Mouse (Mus musculus) frontal cortex, postnatal 10 days (tissue): Measurements from ENCODE around the gene Cxcl14.

ENCODE experiments used
- DNase-seq, 2 experiments: peaks; one replicate each; pipeline ENCODE4 v3.0.0; 2022; ENCODE audit warnings: low spot score in 2 of 2, mixed read lengths in 1 of 2

The Cxcl14 gene

DNA sequence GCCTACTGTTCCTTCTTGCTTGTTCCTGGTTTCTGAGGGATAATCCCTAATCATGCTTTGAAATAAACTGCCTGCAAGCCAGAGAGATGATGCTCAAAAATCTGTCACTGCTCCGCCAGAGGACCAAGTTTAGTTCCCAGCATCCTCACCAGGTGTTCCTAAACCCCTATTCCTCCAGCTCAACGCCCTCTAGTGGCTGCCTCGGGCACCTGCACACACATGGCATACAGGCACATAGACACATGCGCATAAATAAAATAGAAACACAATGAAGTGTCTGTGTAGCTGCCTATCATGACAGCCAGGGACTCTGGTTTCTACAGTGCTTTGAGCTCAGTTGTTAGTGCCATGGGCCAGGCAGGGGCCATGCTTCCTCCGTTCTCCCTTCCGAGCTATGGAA is 6.4 kb downstream of the Cxcl14 start:
- no peak for DNase-seq

- DNase-seq, result no peak
Observed at GRCm38 (mm10) chr13:56289261-56289660, 7.1 kb downstream of the Cxcl14 start.

GRCm38 (mm10) chr13:56288601-56289000 is 7.8 kb downstream of the Cxcl14 start:
- no peak for DNase-seq

- no peak for DNase-seq
Observed at GRCm38 (mm10) chr13:56287091-56287490, 9.3 kb downstream of the Cxcl14 start.

DNA sequence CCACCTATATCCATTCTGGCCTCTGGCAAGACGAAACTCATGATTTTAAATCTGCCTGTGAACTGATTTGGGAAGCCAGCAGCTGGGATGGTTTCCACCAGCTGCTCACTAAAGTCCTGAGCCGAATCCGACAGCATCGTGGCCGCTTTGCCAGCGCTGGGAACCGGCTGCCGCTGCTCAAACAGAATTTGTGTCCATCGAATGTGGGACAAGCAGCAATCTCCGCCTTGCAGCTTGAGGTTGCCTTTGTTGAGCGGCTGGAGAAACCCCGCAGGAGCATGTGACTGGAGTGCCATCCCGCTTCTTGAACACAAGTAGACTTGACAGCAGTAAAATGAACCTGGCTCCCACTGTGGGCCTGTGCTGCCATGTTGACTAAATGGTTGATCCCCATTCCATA is 13.0 kb downstream of the Cxcl14 start:
- DNase-seq, result no peak

GRCm38 (mm10) chr13:56280356-56280755 is 16.0 kb downstream of the Cxcl14 start:
- no peak for DNase-seq

- DNase-seq, result peak; percentile 40 to 86
Observed at GRCm38 (mm10) chr13:56279439-56279838, 16.9 kb downstream of the Cxcl14 start.

DNA sequence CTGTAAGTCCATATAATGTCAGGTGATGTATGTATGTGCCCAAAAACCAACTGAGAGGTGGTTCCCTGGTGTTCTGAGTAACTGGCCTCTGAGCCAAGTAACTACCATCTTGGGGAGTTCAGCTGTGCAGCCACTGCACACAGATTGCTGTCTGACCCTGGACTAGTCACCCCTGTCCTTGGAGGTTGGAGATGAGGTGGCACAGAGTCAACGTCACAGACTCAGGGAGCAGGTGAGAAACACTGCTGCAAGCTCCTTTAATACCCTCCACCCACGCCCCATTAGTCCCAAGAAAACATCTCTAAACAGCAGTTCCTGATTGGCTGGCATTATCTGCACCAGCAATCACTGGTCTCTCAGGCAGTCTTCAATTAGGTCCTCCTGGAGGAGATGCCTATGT is 21.2 kb downstream of the Cxcl14 start:
- no peak for DNase-seq

DNA sequence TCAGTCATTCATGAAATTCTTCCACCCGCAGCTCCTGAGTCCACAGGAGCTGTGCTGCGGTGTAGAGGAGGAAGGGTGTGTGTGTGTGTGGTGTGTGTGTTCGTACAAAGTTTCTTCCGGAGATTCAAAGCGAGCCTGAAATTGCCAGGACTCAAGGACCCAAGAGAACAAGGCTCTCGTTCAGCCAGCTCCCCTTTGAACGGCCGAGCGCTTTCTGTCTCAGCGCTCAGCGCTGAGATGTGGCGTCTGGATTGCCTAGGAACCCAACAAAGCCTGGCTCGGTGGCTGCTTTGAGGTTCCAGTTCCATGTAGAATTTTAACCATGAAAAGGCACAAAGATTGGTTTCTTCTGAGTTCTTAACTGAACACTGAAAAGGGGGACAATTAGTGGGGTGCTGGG is 26.2 kb downstream of the Cxcl14 start:
- DNase-seq, result peak; percentile 36 to 44

DNA sequence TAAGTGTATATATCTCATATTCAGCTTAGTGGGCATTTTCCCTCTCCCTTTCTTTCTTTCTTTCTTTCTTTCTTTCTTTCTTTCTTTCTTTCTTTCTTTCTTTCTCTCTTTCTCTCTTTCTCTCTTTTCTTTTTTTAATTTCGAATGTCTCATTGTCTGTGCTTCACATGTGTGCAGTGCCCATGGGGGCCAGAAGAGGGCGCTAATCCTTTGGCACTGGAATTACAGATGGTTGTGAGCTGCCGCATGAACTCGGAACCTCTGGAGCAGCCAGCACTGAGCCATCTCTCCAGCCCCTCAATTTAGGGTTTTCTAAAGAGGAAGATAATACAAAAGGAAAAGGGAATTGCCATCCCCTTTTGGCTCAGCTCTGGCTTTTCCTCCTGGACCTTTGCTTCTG is 29.0 kb downstream of the Cxcl14 start:
- DNase-seq, result no peak

- DNase-seq, result no peak
Observed at GRCm38 (mm10) chr13:56266435-56266834, 29.9 kb downstream of the Cxcl14 start.

DNA sequence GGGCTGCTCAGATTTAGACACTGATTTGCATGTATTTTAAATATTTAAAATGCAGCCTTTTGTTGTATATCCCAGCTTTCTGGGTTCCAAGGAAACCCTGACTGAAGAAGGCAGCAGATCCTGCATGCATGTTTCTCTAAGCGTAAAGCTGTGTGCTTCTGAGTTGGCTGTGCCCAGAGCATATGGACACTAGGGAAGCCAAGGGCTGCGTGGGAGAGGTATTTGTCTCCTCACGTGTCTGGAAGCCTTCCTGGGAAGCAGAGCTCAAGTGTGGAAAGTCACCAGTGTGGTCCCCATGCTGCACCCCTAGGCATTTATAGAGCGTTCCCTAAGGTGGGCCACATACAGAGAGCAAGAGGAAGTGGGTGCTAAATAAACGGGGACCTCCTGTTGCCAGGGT is 30.7 kb downstream of the Cxcl14 start:
- peak; percentile 38 to 59 for DNase-seq

DNA sequence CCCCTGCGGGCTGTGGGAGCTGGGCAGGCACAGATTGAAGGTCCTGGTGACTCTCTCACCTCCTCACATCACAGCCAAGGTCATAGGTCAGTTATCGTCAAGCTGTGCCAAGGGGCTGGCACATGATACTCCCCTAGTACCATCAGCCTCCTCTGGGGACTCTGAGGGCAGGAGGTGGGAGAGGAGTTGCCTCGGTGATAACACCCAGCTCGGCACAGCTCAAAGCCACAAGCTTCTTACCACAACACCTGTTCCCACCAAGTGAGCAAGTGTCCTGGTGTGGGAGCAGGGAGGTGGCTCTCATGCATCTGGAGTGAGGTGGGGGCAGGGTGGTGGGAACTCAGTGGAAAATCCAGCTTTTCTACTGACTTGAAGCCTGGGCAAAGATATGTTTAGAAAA is 34.1 kb downstream of the Cxcl14 start:
- DNase-seq, result no peak

DNA sequence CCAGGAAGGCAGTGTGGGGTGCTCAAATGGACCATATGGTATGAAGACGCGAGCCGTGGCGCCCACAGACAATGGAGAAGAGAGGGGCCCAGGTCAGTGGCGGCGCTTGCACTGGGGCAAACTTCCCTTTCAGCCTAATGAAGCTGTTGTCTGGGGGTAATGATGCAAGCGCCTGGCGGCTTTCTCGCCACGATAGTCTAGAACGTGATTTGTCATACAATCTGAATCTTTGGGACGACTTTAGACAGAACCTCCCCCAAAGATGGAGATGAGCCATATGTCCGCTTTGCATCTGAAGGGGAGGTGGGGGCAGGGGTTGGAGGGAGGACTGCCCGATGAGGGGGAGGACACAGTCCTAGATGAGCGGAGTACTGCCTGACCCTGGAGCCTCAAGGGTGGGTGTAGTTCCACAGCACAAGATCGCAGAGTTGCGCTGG is 36.0 kb downstream of the Cxcl14 start:
- DNase-seq, result no peak

- no peak for DNase-seq
Observed at GRCm38 (mm10) chr13:56259926-56260250, 36.5 kb downstream of the Cxcl14 start.

DNA sequence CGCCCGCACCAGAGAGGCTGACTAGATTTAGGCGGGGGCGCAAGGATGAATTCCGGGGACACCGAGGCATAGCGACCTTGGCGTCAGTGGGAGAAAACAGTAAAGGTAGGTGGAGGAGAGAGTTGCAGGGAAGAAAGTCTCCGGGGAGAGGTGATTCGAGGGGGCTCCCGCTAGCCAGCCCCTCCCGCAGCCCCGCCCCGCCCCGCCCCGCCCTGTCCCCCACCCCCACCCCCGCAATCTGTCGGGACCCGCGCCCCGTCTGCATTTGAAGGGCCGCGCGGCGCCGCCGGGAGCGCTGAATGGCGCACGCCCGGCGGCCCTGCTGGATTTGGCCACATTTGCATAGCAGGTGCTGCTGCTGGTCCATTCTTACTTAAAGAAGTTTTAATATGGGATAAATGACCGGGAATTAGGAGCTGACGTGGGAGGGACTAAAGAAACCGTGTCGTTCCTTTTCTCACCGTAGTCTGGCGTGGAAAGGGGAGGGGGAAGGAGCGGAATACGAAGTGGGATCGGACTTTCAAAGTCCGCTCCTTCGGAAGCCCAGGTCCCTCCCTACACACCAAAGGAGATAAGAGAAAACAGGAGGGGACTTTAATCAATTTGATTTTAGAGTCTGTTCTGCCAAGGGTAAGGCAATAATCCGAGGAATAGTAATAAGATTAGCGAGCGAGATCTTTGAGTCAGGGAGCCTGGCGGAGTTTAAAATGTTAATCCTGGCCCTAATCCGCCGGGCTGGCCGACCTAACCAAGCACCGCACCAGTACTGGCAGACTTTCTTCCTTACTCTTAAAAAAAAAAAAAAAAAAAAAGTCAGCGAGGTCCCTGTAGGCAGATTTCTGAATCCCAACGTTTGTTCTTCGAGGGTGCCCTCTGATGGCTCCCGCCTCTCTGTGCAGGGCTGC is 37.1 kb downstream of the Cxcl14 start:
- DNase-seq, result no peak

DNA sequence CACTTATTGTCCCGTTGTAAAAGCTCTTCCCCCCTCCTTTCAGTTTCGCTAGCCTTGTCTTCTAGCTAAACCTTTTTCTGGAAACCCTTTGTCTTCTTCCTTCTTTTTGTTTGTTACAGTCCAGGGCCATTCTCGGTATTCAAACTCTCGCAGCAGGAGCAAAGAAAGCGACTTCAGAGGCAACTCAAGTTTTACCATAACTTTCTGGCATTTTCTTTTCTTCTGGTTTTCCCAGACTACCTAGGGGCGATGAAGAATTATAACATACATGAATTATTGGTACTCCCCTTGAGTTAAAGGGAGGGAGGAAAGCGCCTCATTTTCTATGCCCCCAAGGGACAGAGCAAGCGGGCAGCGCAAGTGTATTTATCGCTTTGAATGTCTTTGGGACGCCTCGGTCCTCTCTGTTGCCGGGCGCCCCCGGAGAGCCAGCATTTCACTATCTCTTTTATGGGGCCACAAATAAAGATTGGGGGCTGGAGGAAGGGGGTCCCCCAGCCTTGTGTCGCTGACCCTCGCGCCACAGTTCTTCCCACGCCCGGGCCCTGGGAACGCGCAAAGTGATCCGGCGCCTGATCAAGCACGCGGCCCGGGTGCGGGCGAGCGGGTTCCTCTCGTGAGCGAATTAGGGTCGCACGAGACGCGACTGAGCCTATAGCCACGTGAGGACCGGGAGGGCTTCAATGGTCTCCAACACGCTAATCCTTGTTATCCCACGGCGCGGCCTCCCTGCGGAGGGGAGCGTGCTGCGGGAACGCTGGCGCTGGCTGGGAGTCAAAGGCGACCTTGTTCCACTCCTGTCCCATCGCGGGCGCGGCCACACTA is 37.9 kb downstream of the Cxcl14 start:
- no peak for DNase-seq

- DNase-seq, result no peak
Observed at GRCm38 (mm10) chr13:56257469-56258153, 38.7 kb downstream of the Cxcl14 start.

DNA sequence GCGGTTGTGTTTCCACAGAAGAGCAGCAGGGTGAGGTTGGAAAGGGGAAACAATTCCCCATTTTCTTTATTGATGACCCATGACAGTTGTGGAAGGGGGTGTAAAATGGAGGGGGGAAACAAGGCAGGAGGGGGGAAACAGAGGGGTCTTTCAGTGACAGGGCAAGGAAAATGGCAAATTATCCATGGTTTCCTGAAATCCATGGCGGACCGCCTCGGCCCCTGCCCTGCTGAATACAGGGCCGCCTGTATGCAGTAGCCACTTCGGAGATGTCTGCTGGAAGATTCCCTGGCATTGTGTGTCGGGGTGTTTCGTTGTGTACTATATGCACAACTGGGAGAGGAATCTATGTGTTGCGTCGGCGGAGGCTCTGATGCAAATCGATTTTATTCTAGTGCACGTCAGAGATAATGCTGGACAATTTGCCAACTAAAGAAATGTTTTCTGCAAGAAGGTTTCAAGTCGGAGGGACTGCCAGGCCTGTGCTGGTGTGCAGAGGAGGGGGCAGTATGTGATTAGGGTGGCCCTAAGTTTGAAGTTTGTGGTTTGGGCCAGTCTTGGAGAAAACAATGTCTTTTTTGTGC is 39.5 kb downstream of the Cxcl14 start:
- no peak for DNase-seq

GRCm38 (mm10) chr13:56253379-56253778 is 43.0 kb downstream of the Cxcl14 start:
- DNase-seq, result no peak

- DNase-seq, result no peak
Observed at GRCm38 (mm10) chr13:56252783-56253182, 43.6 kb downstream of the Cxcl14 start.
